Mouse (Mus musculus): ENCODE data around the gene H2-M10.2. TPM values are rescaled to one million over a fixed set of nuclear protein-coding genes. Genes with fewer than 3 reads are reported as not detected.
"Not testable (repeated sequence)": the region's sequence is repeated elsewhere in the genome, so short reads cannot be mapped to it uniquely, and the experiment has no call there.

The H2-M10.2 gene
- polyA plus RNA-seq (2015; fragmentation: Nextera tagmentation; extraction: Ambion mirVana): 0.31 TPM in 1 of 2 replicates, not detected in the other

- H3K4me3 ChIP-seq: no peak within 1 kb of the TSS
- peaks cover 12% of the 10 kb centered on the region for H3K36me3 ChIP-seq
- WGBS: 94% methylated on average over 2 of the region's 2 CpGs
- peaks cover 10% of the 10 kb centered on the region; the same call in 1 of the 2 replicates for H3K9me3 ChIP-seq
- no peaks in the 10 kb centered on the region for H3K4me1 ChIP-seq
- H3K27ac ChIP-seq: no peak within 1 kb of the TSS
- no peaks in the 10 kb centered on the region for H3K27me3 ChIP-seq
- no peak within 1 kb of the TSS for H3K9ac ChIP-seq
- H3K4me2 ChIP-seq (replicated peaks): no peak within 1 kb of the TSS
- ATAC-seq (ENCODE audit: low FRiP score, low read depth): no peak
These were observed at the start of gene H2-M10.2 for GRCm38 (mm10) chr17:36286390-36286789. Gene H2-M10.2 (minus strand): TSS chr17:36286490.

- no peaks in the 10 kb centered on the region for H3K4me1 ChIP-seq
- H3K9me3 ChIP-seq: no peaks in the 10 kb centered on the region
- no peak within 1 kb of the TSS for H3K4me2 ChIP-seq (replicated peaks)
- H3K27me3 ChIP-seq: no peaks in the 10 kb centered on the region
- H3K9ac ChIP-seq: no peak within 1 kb of the TSS
- H3K36me3 ChIP-seq: no peaks in the 10 kb centered on the region
- H3K27ac ChIP-seq: no peak within 1 kb of the TSS
- WGBS: 90% methylated on average over 4 of the region's 4 CpGs
- ATAC-seq (ENCODE audit: low FRiP score, low read depth): no peak
- no peak within 1 kb of the TSS for H3K4me3 ChIP-seq
These were observed 39.8 kb upstream of the H2-M10.2 start, which contains the start of gene H2-M10.1 for GRCm38 (mm10) chr17:36326055-36326454. Gene H2-M10.1 (minus strand): TSS chr17:36326155.

GRCm38 (mm10) chr17:36315689-36316253, 29.5 kb upstream of the H2-M10.2 start:
- Histone ChIP-seq H3K4me3 (peak overlapping the region; percentile 54), H3K9me3 (no peaks in the 10 kb centered on the region), H3K4me1 (0 out of 2 replicates have a peak, but pooled peaks cover 5% of the 10 kb centered on the region), H3K9ac (peak overlapping the region; percentile 59), H3K4me2 (replicated peaks) (peak overlapping the region; percentile 66), H3K27me3 (no peaks in the 10 kb centered on the region), H3K27ac (no peak overlapping the region), H3K36me3 (no peaks in the 10 kb centered on the region)
- WGBS: 12% methylated on average over 5 of the region's 5 CpGs
- no peak for ATAC-seq (ENCODE audit: low FRiP score, low read depth)

- Histone ChIP-seq H3K27ac (no peak overlapping the region), H3K4me1 (0 out of 2 replicates have a peak, but pooled peaks cover 5% of the 10 kb centered on the region), H3K9me3 (no peaks in the 10 kb centered on the region), H3K9ac (peak overlapping the region; percentile 59), H3K27me3 (no peaks in the 10 kb centered on the region), H3K36me3 (no peaks in the 10 kb centered on the region), H3K4me2 (replicated peaks) (peak overlapping the region; percentile 66), H3K4me3 (peak overlapping the region; percentile 54)
- 0% methylated on average over 19 of the region's 19 CpGs for WGBS
- ATAC-seq (ENCODE audit: low FRiP score, low read depth): peak; percentile 61
These were observed 28.9 kb upstream of the H2-M10.2 start for GRCm38 (mm10) chr17:36315041-36315688.

GRCm38 (mm10) chr17:36314511-36314910, 28.2 kb upstream of the H2-M10.2 start:
- H3K36me3 ChIP-seq: no peaks in the 10 kb centered on the region
- peak overlapping the region; percentile 59; the same call in 1 of the 2 replicates for H3K9ac ChIP-seq
- no peak overlapping the region for H3K27ac ChIP-seq
- no peak for ATAC-seq (ENCODE audit: low FRiP score, low read depth)
- H3K4me3 ChIP-seq: peak overlapping the region; percentile 54
- 3% methylated on average over 9 of the region's 9 CpGs for WGBS
- H3K4me2 ChIP-seq (replicated peaks): peak overlapping the region; percentile 66
- no peaks in the 10 kb centered on the region for H3K27me3 ChIP-seq
- no peaks in the 10 kb centered on the region for H3K9me3 ChIP-seq
- 0 out of 2 replicates have a peak, but pooled peaks cover 5% of the 10 kb centered on the region for H3K4me1 ChIP-seq

- Histone ChIP-seq H3K4me2 (replicated peaks) (no peak overlapping the region), H3K9ac (no peak overlapping the region), H3K36me3 (no peaks in the 10 kb centered on the region), H3K27ac (no peak overlapping the region), H3K4me1 (no peaks in the 10 kb centered on the region), H3K9me3 (no peaks in the 10 kb centered on the region), H3K4me3 (no peak overlapping the region), H3K27me3 (no peaks in the 10 kb centered on the region)
- 23% methylated on average over 1 of the region's 1 CpGs for WGBS
- ATAC-seq (ENCODE audit: low FRiP score, low read depth): no peak
These were observed 23.0 kb upstream of the H2-M10.2 start for GRCm38 (mm10) chr17:36309293-36309692.

GRCm38 (mm10) chr17:36308855-36309254, 22.6 kb upstream of the H2-M10.2 start:
- H3K9me3 ChIP-seq; H3K36me3 ChIP-seq; H3K9ac ChIP-seq; H3K4me1 ChIP-seq; H3K4me3 ChIP-seq; H3K27me3 ChIP-seq; ATAC-seq (ENCODE audit: low FRiP score, low read depth); H3K4me2 ChIP-seq (replicated peaks); H3K27ac ChIP-seq: not testable (repeated sequence)
- WGBS: 0% methylated on average over 3 of the region's 3 CpGs

GRCm38 (mm10) chr17:36281521-36282245, 4.6 kb downstream of the H2-M10.2 start:
- Histone ChIP-seq H3K9me3 (peaks cover 11% of the 10 kb centered on the region; the same call in 1 of the 2 replicates), H3K9ac (no peak overlapping the region), H3K4me2 (replicated peaks) (no peak overlapping the region), H3K36me3 (peaks cover 46% of the 10 kb centered on the region), H3K27me3 (no peaks in the 10 kb centered on the region), H3K4me3 (no peak overlapping the region), H3K4me1 (no peaks in the 10 kb centered on the region), H3K27ac (no peak overlapping the region)
- 93% methylated on average over 4 of the region's 4 CpGs for WGBS
- no peak for ATAC-seq (ENCODE audit: low FRiP score, low read depth)

- ATAC-seq (ENCODE audit: low FRiP score, low read depth): no peak
- 0 out of 2 replicates have a peak overlapping the region, but pooled peaks have one; percentile 35 for H3K9ac ChIP-seq
- 90% methylated on average over 4 of the region's 4 CpGs for WGBS
These were observed 11.5 kb downstream of the H2-M10.2 start for GRCm38 (mm10) chr17:36274776-36275175.

GRCm38 (mm10) chr17:36273796-36274195, 12.5 kb downstream of the H2-M10.2 start:
- no peak overlapping the region for H3K4me3 ChIP-seq
- no peak overlapping the region for H3K27ac ChIP-seq
- no peaks in the 10 kb centered on the region for H3K9me3 ChIP-seq
- no peaks in the 10 kb centered on the region for H3K27me3 ChIP-seq
- H3K9ac ChIP-seq: no peak overlapping the region
- 92% methylated on average over 4 of the region's 4 CpGs for WGBS
- ATAC-seq (ENCODE audit: low FRiP score, low read depth): no peak
- peaks cover 31% of the 10 kb centered on the region for H3K4me1 ChIP-seq
- H3K36me3 ChIP-seq: peaks cover 42% of the 10 kb centered on the region
- H3K4me2 ChIP-seq (replicated peaks): peak overlapping the region; percentile 94; the same call in 1 of the 2 replicates

More at GRCm38 (mm10) chr17:36274776-36275175, 11.5 kb downstream of the H2-M10.2 start:
- Histone ChIP-seq H3K4me3 (no peak overlapping the region), H3K4me2 (replicated peaks) (no peak overlapping the region), H3K9me3 (no peaks in the 10 kb centered on the region), H3K27ac (no peak overlapping the region), H3K4me1 (peaks cover 29% of the 10 kb centered on the region), H3K27me3 (no peaks in the 10 kb centered on the region), H3K36me3 (peaks cover 49% of the 10 kb centered on the region)

GRCm38 (mm10) chr17:36272643-36273366, 13.5 kb downstream of the H2-M10.2 start:
- peaks cover 31% of the 10 kb centered on the region for H3K4me1 ChIP-seq
- no peaks in the 10 kb centered on the region for H3K9me3 ChIP-seq
- H3K9ac ChIP-seq: peak overlapping the region; percentile 92
- ATAC-seq (ENCODE audit: low FRiP score, low read depth): no peak
- H3K4me3 ChIP-seq: peak overlapping the region; percentile 87
- peak overlapping the region; percentile 94 for H3K4me2 ChIP-seq (replicated peaks)
- peaks cover 43% of the 10 kb centered on the region for H3K36me3 ChIP-seq
- H3K27ac ChIP-seq: no peak overlapping the region
- WGBS: 80% methylated on average over 9 of the region's 9 CpGs
- no peaks in the 10 kb centered on the region for H3K27me3 ChIP-seq

Measured in limb, embryonic 13.5 days (tissue).